Mouse (Mus musculus): ENCODE measurements at regions not wholly inside any gene's neighbourhood (a gene's known extent, or its start where the extent isn't known, plus 50 kb on each side); places are given as distances from the start of the nearest gene placed in this dataset.

- no peak for TF ChIP-seq CTCF (IDR thresholded peaks at IDR 0.05; ENCODE audit: low read depth, low read length)
- TF ChIP-seq POLR2A (IDR thresholded peaks at IDR 0.05; ENCODE audit: extremely low read depth, insufficient read depth, low read length), result no peak
Measured at GRCm38 (mm10) chr3:103479845-103480543, 95.0 kb upstream of the Syt6 start.

Data from liver, adult 2 months (tissue).